Mouse (Mus musculus) liver, adult 2 months (tissue): ENCODE results near the gene Rhod.

Experiments
- CTCF ChIP-seq: fragments of 200-500 bp; IDR thresholded peaks from 2 replicates; pipeline ENCODE4 v1.5.1; 2011; ENCODE audit warnings: low read depth, low read length, control low read depth
- POLR2A ChIP-seq: fragments of 200-500 bp; IDR thresholded peaks from 2 replicates; pipeline ENCODE4 v1.6.1; 2011; ENCODE audit warnings: low read length, control low read depth; ENCODE audit not compliant: insufficient read depth; ENCODE audit errors: extremely low read depth

- TF ChIP-seq CTCF (no peak), POLR2A (no peak)
Observed at GRCm38 (mm10) chr19:4387276-4387675, 52.0 kb downstream of the Rhod start.
